Mouse (Mus musculus) CH12.LX (cell line): Measurements from ENCODE around the gene Akap7. TPM values are rescaled to one million over a fixed set of nuclear protein-coding genes. Genes with fewer than 3 reads are reported as not detected.

ENCODE experiments used
- polyA plus RNA-seq: library from polyadenylated mRNA; unstranded; fragments of >175 nt; gene quantifications from 2 replicates; pipeline ENCODE4 v1.2.1, GENCODE M21; 2012; ENCODE audit warnings: low read depth; ENCODE audit not compliant: insufficient read length
- total RNA-seq, 2 experiments: library from RNA; depleted of rRNA; stranded (reverse); fragments of 300-350 nt in 1 of 2; fragments of >200 nt in 1 of 2; gene quantifications; 2 replicates each; pipeline ENCODE4 v1.2.3; 2012 to 2014

Gene Akap7
- total and polyA plus RNA-seq, 3 experiments: 6.2 to 12.1 (median 7.1) TPM

Other genes with a start within 250 kb of the Akap7 start
- 20.6 and 24.3 TPM in 2 replicates for gene Epb41l2, start 51.9 kb upstream of the Akap7 start, total RNA-seq (2012; rRNA removed)
- gene Epb41l2, start 51.9 kb upstream of the Akap7 start, total RNA-seq (2014; rRNA removed): 25.9 and 28.4 TPM in 2 replicates
- 65.0 and 71.2 TPM in 2 replicates for gene Epb41l2, start 51.9 kb upstream of the Akap7 start, polyA plus RNA-seq
- gene Smlr1, start 228.4 kb upstream of the Akap7 start, total RNA-seq (2012; rRNA removed): not detected in 2 replicates
- not detected in 2 replicates for gene Smlr1, start 228.4 kb upstream of the Akap7 start, total RNA-seq (2014; rRNA removed)
- gene Smlr1, start 228.4 kb upstream of the Akap7 start, polyA plus RNA-seq: not detected in 2 replicates